Mouse (Mus musculus) inflammation-experienced regulatory T-cells (primary cell): ENCODE results near the gene Il17rb. TPM values are rescaled to one million over a fixed set of nuclear protein-coding genes. Genes with fewer than 3 reads are reported as not detected.

Experiments used
- polyA plus RNA-seq, 2 experiments: library from polyadenylated mRNA; unstranded; fragments of 100-300 nt; shearing (Covaris generic); gene quantifications; one replicate each; pipeline ENCODE4 v1.2.1; 2017

Gene Il17rb
- 10 to 100 TPM in 1 of 2 experiments, 1 to 10 TPM in 1; 8.9 to 11.4 TPM for polyA plus RNA-seq

GRCm38 (mm10) chr14:30008733-30009575 lies at the start of gene Il17rb, which contains the start of gene Chdh:
Gene Il17rb, minus strand, starts transcription at chr14:30008896.
Gene Chdh, plus strand, starts transcription at chr14:30009023.

GRCm38 (mm10) chr14:29978254-29979204 lies 30.2 kb downstream of the Il17rb start, which contains the start of gene Actr8:
Gene Actr8, plus strand, starts transcription at chr14:29978337.

GRCm38 (mm10) chr14:29968075-29968821 lies 40.4 kb downstream of the Il17rb start, which contains the start of gene Selenok:
Gene Selenok, plus strand, starts transcription at chr14:29968308.

Other genes with a start within 250 kb of the Il17rb start
- 100 to 1,000 TPM; 227 to 240 TPM for gene Selenok, start 40.6 kb downstream of the Il17rb start, polyA plus RNA-seq
- gene Actr8, start 30.6 kb downstream of the Il17rb start, polyA plus RNA-seq = 10 to 100 TPM; 64.3 to 81.6 TPM
- 1 to 10 TPM; 1.9 to 4.6 TPM for gene Chdh, start 127 bp upstream of the Il17rb start, polyA plus RNA-seq